Mouse (Mus musculus): ENCODE measurements around the gene Olfr648.

GRCm38 (mm10) chr7:104150456-104150855 is 32.7 kb downstream of the Olfr648 start, which contains the start of gene Ubqlnl:
- TF ChIP-seq CTCF (IDR thresholded peaks at IDR 0.05; ENCODE audit: low read depth) (no peak), EP300 (IDR thresholded peaks at IDR 0.05; ENCODE audit: low read depth) (no peak)
